Mouse (Mus musculus) T-cell, adult 2 months (primary cell): Measurements from ENCODE around the gene Ccnd3.
A peak's percentile ranks its signal among the peaks of the same experiment; 100 is the strongest.
"Not testable (repeated sequence)": the region's sequence is repeated elsewhere in the genome, so short reads cannot be mapped to it uniquely, and the experiment has no call there.

Experiments used
- DNase-seq: peaks from one replicate; pipeline ENCODE4 v3.0.0; 2022; ENCODE audit warnings: low spot score

The Ccnd3 gene

DNA sequence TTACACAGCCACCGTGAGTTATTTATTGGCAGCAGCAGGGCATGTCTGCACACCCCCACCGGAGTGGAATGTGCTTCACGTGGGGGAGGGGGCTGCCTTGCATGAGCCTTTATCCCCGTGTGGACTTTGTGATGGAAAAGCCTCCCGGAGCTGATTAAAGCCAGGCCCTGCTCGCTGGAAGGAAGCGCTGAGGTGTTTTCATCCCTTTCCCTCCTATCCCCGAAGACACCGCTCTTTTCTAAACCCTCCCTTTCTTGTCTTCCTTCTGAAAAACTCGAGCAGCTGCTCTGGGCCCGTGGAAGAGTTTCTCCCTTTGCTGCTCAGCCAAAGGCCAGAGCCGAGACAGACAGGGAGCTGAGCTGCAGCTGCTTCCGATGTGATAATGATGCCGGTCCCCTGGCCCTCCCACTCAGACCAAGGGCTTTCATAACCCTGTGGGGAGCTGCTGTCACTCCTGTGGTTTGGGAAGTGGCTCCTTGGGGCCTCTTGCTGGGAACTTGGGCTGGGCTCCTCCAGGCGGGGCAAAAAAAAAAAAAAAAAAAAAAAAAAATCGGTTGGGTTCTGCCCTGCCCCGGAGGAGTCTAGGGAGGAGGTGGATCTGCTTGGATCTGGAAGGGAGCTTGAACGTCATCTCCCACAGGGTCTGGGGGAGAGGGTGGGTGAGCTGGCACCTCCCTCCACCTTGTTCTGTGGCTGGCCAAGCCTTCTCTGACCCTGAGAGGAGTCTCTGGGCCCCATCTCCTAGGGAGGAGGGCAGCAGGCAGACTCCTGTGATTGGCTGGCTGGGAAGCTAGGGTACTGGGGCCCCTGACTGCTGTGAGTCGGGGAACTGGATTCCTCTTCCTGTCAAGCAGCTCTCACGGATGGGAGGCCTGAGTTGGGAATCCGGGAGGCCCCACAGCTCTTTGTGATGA lies 90.7 kb downstream of the Ccnd3 start:
- peak; percentile 15 for DNase-seq

DNA sequence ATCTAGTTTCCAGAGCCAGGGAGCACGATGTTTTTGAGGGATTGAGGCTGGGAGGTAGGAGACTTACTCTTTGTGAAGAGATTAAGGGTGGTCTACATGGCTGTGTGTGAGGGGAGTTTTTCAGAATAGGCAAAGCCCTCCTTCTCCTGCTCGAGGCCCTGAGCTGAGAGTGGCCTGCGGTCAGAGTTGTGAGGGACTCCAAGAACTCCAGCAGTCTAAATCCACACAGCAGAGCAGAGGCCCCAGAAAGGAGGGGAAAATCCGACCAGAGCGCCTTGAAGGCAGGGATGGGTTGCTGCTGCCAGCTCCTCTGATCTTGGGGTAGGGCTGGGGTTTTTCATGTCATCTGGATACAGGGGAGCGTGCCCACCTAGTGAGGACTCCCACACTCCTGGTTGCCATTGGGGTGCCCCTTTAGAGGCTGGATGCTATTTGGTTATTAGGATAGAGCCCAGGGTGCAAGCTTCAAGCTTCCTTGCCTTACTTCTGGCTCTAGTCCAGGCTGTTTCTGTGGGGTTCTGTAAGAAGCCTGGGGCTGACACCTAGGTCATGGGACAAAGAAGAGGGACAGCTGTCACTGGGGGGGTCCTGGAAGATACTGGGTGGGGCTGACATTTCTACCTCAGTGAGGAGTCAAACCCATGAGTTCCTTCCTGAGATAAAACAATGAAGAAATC lies 91.4 kb downstream of the Ccnd3 start:
- no peak for DNase-seq

DNA sequence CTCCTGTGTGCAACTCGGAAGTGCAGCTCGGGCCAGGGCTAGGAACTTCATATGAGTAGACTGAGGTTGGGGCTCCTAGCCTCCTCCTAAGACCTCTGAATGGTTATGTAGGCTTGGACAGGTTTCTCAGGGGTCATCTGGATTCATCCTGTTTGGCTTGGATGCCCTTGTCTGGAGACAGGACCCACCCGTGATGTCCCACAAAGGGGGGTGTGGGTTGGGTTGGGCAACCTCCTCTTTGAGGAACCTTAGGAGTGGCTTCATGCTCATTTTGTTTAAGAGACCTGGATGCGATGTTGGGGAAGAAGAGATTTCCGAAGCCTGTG lies 92.0 kb downstream of the Ccnd3 start:
- DNase-seq: no peak

DNA sequence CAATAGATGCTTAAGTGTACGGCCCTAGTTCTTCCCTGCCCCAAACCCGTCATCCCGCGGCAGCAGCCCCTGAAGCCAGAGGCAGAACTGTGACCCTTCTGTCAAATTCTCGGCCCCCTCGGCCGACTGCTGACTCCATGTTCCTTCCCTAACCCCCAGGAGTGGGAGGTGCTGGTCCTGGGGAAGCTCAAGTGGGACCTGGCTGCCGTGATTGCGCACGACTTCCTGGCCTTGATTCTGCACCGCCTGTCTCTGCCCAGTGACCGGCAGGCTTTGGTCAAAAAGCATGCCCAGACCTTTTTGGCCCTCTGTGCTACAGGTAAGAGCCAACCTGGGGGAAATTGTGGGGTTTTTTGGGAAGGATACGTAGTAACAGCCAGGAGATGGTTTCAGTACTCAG lies 92.4 kb downstream of the Ccnd3 start:
- no peak for DNase-seq

DNA sequence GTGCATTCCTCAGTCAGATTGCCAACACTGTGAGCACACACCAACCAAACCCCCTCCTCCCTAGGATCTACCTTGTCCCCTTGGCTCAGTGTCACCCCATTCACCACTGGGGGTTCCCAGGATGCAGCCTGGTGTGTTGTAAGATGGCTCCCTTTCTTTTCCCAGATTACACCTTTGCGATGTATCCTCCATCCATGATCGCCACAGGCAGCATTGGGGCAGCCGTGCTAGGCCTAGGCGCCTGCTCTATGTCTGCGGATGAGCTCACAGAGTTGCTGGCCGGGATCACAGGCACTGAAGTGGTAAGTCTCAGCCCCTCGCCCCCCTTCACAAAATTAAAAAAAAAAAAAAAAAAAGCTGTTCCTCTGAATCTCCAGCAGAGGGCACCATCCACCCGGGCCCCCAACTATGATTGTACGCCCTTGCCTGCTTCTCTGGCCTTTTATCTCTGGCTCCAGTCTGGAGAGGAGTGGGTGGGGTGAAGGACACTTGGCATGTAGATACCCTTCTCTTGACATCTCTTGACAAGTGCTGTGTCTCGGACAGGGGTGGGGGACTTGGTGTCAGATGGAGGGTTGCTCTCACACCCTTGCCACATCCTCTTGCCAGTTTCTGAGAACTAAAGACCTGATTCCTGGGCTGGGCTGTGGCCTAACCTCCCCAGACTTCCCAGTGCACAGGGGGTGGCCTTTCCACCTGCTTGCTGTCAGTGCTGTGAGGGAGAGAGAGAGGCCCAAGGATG lies 93.2 kb downstream of the Ccnd3 start:
- peak; percentile 81 for DNase-seq

DNA sequence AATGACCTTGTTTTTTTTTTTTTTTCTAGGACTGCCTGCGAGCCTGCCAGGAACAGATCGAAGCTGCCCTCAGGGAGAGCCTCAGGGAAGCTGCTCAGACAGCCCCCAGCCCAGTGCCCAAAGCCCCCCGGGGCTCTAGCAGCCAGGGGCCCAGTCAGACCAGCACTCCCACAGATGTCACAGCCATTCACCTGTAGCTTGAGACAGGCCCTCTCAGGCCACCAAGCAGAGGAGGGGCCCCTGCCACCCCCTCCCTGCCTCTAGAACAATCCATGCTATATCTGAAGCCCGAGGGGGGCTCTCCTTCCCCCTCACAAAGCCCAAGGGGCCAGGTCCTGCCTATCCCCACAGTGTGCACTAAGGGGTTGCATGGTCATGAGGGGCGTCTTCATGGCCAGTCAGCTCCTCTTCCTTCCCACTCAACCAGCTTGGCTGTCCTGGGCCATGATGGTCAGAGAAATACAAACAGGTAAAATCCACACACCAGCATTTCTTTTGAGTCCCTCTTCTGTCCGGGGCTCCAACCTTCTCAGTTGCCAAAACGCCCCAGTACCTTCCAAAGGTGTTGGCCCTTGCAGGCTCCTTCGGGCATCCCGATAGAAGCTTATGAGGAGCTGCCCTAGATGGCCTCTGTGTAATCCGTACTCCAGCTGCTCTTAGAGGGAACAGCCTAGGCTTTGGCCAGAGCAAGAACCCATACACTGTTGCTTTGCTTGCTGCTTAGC lies 93.9 kb downstream of the Ccnd3 start:
- DNase-seq: not testable (repeated sequence)

DNA sequence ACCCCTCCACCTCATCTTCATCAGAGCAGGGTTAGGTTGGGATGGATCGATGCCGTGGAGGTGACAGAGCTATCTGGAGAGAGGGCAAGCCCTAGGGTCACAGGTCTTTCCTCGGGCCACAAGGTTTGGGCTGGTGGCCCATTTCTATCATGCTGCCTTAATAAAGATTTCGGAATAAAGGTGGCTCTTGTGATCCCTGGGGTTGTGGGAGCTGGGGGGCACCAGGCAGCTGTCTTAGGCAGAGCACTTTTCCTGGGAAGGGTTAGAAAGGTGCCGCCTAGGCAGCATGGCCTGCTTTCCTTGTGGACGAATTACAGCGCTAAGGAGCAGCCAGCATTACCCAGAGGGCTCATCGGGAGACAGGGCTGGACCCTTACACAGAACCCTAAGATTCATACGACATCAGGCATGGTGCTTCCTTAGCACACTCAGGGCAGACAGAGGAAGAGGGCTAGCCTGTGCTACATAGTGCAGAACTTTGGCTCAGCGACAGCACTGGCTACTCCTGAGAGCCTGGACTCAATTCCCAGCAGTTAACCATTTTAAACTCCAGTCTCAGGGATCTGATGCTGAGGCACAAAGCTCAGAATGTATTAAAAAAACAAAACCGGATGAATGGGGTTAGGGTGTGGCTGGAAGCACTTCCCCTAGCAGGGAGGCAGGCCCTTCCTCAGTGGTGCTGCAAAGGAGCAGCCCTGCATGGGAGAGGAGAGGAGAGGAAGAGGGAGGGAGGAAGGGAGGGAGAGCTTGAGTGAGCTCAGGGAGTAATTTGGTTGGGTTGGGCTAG lies 94.9 kb downstream of the Ccnd3 start:
- peak; percentile 39 for DNase-seq

DNA sequence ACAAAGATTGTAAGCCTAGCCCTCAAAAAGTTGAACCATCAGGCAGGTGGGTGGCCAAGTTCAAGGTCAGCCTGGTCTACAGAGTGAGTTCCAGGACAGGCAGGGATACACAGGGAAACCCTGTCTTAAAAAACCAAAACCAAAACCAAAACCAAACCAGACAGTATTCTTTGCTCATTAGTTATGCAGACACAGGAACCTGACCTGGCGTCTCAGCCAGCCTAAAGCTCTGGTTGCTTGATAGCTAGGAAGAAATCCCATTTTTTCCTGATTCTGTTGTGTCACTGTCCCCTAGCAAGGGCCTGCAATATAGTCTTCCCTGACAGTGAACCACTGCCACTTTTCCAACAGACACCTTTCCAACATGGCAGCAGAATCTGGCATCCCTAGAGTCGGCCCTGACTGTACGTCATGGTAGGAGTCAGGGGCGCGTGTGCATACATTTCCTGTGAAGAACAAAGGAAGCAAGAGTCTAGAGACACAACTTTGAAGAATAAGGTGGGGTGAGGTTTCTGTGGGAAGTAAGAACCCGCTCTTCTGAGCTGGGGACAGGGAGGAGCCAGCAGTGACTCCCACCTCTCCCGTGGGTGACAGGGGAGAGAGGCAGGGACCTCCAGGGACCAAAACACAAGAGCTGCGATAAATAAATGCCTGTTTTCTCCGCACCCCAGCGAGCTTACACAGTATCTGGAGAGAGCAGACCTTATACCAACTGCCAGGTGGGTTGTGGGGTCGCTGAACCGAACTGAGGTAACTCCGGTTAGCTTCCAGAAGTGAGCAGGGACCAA lies 95.9 kb downstream of the Ccnd3 start:
- peak; percentile 72 for DNase-seq

DNA sequence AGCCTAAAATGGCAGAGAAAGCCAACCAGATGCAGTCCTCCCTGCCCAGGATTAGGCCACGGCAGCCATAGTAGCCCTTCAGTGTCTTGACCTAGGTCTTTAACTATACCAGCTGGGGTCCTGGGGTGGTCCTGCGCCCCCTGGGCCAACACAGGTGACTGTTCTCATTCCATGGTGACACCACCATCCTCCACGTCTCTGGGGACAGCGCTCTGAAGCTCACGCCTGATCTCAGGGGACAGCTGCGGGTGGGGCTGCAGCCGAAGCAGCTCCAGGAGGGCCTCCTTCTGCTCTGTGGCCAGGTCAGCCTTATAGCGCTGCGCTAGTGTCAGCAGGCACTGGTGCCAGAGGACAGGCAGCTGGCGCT lies 96.5 kb downstream of the Ccnd3 start:
- DNase-seq: no peak

DNA sequence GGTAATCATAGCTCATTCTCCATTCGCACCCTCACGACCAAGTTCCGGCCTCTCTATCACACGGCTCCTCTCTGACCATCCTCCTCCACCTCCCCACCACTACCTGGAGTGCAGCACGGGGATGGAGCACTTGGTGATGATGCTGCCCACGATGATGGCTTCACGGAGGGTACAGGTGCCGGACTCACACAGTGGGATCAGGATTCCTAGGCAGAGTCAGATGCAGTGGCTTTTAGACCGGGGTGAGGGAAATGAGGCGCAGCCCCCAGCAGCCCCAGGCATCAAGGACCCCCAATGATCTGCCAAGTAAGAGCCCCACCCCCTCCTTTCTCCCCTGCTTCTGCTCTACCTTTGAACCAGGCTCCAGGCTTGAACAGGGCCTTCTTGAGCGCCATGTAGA lies 97.4 kb downstream of the Ccnd3 start:
- DNase-seq: no peak

DNA sequence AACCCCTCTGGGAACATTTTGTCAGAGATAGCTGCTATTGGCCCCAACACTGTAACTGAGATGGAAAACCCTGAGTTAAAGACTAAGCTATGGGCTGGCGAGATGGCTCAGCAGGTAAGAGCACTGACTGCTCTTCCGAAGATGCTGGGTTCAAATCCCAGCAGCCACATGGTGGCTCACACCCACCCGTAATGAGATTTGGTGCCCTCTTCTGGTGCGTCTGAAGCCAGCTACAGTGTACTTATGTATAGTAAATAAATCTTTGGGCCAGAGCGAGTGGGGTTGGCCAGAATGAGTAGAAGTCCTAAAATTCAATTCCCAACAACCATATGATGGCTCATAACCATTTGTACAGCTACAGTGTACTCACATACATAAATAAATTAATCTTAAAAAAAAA lies 101.4 kb downstream of the Ccnd3 start:
- no peak for DNase-seq

DNA sequence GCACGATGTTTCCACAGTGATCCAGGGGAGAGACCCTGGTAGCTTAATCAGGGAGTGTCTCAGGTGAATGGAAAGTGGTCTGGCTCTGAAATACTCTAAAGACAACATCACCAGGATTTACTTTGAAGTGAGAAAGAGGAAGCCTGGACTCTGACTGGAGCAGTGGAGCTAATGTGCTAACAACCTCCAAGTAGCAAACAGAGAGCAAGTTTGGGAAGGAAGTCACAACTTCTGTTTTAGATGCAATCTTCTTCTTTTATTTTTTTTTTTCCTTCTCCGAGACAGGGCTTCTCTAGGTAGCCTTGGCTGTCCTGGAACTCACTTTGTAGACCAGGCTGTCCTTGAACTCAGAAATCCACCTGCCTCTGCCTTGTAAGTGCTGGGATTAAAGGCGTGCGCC lies 104.3 kb downstream of the Ccnd3 start:
- no peak for DNase-seq

DNA sequence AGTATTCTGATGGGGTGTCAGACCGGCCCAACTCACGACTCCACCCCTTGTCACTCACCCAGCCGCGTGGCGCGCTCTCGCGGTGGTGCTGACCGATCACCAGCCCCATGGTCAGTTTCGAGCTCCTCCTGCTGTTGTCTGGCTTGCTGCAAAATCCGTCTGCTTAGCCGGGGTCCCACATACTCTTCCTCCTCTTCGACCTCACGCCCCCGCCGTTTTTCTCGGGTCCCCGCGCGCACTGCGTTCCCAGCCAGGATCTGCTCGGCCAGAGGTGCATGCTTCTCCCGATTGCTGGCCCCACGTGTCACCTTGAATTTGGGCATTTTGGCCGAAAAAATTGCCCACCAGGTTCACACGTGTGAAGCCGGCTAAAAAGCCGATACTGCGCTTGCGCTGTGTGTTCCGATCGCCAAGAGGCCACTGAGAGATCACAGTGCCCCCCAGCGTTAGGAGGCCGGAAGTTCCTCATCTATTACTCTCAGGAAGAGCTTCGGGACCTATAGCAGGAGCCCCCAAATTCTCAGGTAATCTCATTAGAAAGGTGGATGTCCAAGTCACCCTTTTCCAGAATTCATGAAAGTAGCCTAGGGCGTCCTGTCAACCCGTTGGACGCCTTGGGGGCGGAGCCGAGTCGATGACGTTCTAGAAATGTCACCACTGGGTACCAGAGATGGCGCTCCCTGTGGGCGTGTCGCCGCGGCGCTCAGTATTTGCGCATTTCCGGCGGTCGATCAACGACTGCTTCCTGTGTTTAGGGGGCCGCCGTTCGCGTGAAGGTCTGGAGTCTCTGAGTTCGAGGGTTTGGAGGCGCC lies 106.2 kb downstream of the Ccnd3 start, which contains the start of the genes Bysl, Med20 and Gm20517:
TSS of gene Bysl (minus strand) at position 644 of the 812 bp plus-strand sequence.
TSS of gene Med20 (plus strand) at position 734 of the 812 bp plus-strand sequence.
TSS of gene Gm20517 (plus strand) at position 741 of the 812 bp plus-strand sequence.
- DNase-seq: peak; percentile 96

DNA sequence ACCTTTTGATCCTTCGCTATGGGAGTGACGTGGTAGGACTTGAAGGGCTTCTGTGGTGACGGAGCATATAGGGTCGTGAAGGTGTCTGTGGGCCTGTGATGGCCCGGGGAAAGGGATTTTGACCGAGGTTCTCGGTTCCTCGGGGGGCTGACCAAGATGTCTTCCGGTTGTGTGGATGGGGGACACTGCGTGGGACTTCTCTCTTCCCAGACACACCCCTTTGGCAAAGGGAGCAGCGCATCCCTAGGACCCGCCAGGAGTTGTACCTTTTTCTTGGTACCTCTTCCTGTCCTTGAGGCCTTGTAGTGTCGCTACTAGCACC lies 106.8 kb downstream of the Ccnd3 start:
- no peak for DNase-seq

DNA sequence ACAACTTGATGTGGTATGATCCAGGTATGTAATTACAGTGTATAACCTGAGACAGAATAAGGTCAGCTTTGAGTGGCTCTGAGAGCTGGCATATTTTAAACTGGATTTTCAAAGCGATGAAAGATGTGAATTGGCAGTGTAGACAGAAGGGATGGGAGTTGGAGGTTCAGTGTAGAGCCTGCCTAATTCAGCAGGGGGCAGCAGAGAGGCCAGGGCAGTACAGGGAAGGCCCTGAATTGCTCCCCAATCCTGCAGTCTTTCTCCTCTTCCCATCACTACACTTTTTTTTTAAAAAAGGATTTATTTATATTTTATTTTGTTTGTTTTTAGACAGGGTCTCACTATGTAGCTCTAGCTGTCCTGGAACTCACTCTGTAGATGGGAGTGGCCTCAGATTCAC lies 109.2 kb downstream of the Ccnd3 start:
- DNase-seq: no peak

DNA sequence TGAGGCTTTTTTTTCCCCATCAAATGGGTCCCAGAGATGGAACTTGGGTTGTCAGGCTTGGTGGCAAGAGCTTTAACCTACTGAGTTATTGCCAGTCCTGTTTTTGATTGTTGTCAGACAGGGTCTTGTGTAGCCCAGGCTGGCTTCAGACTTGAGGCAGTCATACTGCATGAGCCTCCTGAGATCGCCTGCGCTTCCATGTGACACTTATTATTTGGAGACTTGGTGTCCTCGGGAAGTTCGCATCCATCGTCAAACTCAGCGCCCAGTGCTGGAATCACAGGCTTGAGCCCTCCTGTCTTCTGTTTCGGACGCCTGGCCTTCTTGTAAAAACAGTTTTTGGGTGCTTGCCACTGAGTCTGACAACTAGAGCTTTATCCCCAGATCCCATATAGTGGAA lies 111.3 kb downstream of the Ccnd3 start:
- DNase-seq: no peak

DNA sequence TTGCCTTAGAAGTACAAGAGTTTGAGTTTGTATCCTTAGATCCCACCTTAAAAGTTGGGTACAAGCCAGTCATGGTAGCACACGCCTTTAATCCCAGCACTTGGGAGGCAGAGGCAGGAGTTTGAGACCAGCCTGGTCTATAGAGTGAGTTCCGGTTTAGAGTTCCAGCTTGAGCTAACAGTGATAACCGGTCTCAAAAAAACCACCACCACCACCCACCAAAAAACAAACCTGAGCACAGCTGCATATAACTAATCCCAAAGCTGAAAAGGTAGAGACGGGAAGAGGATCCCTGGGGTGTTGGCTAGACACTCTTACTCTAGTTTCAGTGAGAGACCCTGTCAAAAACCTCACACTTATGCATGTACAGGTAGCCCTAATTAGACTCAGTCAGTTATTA lies 111.8 kb downstream of the Ccnd3 start:
- no peak for DNase-seq

DNA sequence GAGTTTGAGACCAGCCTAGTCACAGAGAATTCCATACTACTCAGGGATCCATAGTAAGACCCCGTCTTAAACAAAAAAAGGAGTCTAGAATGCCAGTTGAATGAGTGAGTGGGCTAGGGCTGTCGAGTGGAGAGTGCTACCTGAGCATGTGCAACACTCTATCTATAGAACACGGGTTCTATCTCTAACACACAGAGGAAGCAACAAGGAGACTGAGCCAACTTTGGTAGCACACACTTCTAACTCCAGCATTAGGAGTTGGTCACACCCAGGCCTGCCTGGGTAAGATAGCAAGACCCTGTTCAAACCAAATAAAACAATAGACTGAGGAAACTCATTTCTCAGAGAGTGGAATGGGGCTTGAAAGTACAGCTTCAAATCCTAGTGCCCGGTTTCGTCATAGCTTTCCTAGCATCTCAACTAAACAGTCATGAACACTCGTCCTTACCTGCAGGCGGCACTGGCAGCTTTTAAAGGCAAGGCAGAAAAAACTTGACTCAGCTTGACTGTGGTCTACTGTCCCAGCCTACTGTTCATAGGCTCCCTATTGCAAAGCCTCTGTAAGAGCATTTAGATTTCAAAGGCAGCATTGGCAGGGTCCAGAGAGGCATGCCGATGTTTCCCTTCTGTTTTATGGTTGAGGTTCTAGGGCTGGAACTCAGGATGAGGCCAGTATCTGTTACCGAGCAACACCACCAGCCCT lies 112.9 kb downstream of the Ccnd3 start:
- no peak for DNase-seq
